Mouse (Mus musculus) neural tube, postnatal 0 days (tissue): Measurements from ENCODE around the gene Inpp5a. TPM values are rescaled to one million over a fixed set of nuclear protein-coding genes. Genes with fewer than 3 reads are reported as not detected.

ENCODE experiments used
- polyA plus RNA-seq: library from polyadenylated mRNA; unstranded; fragments of >200 nt; fragmentation: Nextera tagmentation; extraction: Ambion mirVana; gene quantifications from 2 replicates; pipeline ENCODE4 v1.2.1, GENCODE M21; 2015

Inpp5a gene
- polyA plus RNA-seq, result 23.7 and 25.7 TPM in 2 replicates

GRCm38 (mm10) chr7:139388670-139389212 lies at the start of gene Inpp5a:
Inpp5a (plus strand) TSS chr7:139389109.

GRCm38 (mm10) chr7:139582595-139582994 lies 193.7 kb downstream of the Inpp5a start, which contains the start of gene Nkx6-2:
Nkx6-2 (minus strand) TSS chr7:139582797.

Other genes starting within 250 kb of the Inpp5a start
- gene Lrrc27, start 176.1 kb upstream of the Inpp5a start, polyA plus RNA-seq, result 4.2 and 5.8 TPM in 2 replicates
- 3.3 and 3.5 TPM in 2 replicates for gene Stk32c, start 175.8 kb upstream of the Inpp5a start, polyA plus RNA-seq
- 4.8 and 5.8 TPM in 2 replicates for gene Pwwp2b, start 140.6 kb upstream of the Inpp5a start, polyA plus RNA-seq
- gene Nkx6-2, start 193.7 kb downstream of the Inpp5a start, polyA plus RNA-seq, result 5.5 and 5.6 TPM in 2 replicates